In genomic region chr5:84263999-84264398, GRCm38 (mm10) we compare ENCODE assay signal across 22 mouse cellular contexts.
DNase-seq lines count a peak whose midpoint lies in the region; ATAC-seq lines count a peak whose summit lies in the region.
"Had no signal": no experiment of that assay in that cellular context is flagged by ENCODE, and none has a peak within 500 bp of the region (broad histone marks: within the 10 kb centered on the region; RNA-seq: fewer than 3 reads in every experiment).

No protein-coding gene starts in this region.

- no peak overlapping the region for H3K4me3 ChIP-seq in hindbrain, embryonic 13.5 days
- no peak overlapping the region for H3K4me3 ChIP-seq in hindbrain, embryonic 11.5 days (ENCODE audit: low read depth, low read length)
- H3K4me3 ChIP-seq: embryonic facial prominence, embryonic 13.5 days; heart, embryonic 15.5 days; kidney, embryonic 15.5 days; myocyte had no signal

- no peak overlapping the region for H3K9ac ChIP-seq in hindbrain, embryonic 13.5 days
- H3K9ac ChIP-seq in hindbrain, embryonic 11.5 days (ENCODE audit: low read depth, low read length) = no peak overlapping the region
- H3K9ac ChIP-seq: embryonic facial prominence, embryonic 13.5 days; heart, embryonic 15.5 days; kidney, embryonic 15.5 days had no signal

- no peaks in the 10 kb centered on the region for H3K9me3 ChIP-seq in hindbrain, embryonic 13.5 days
- no peaks in the 10 kb centered on the region for H3K9me3 ChIP-seq in hindbrain, embryonic 11.5 days (ENCODE audit: control insufficient read depth, low read length)
- H3K9me3 ChIP-seq: embryonic facial prominence, embryonic 13.5 days; heart, embryonic 15.5 days; kidney, embryonic 15.5 days had no signal

- no peak overlapping the region for H3K4me2 ChIP-seq in hindbrain, embryonic 13.5 days
- H3K4me2 ChIP-seq in hindbrain, embryonic 11.5 days (replicated peaks; ENCODE audit: low read depth, low read length) = no peak overlapping the region
- H3K4me2 ChIP-seq: embryonic facial prominence, embryonic 13.5 days; heart, embryonic 15.5 days; kidney, embryonic 15.5 days; liver, embryonic 11.5 days had no signal

- WGBS in hindbrain, embryonic 13.5 days = 43% methylated on average over 6 of the region's 6 CpGs
- 61% methylated on average over 6 of the region's 6 CpGs for WGBS in hindbrain, embryonic 11.5 days

- H3K27ac ChIP-seq in hindbrain, embryonic 13.5 days = peak overlapping the region; percentile 48; the same call in 1 of the 2 replicates
- no peak overlapping the region; the same call in 1 of the 2 replicates for H3K27ac ChIP-seq in hindbrain, embryonic 11.5 days (ENCODE audit: low read depth, low read length)
- H3K27ac ChIP-seq: embryonic facial prominence, embryonic 13.5 days; heart, embryonic 15.5 days; kidney, embryonic 15.5 days had no signal

- peak; percentile 4 for DNase-seq in embryo, embryonic 10 days (ENCODE audit: low spot score)
- DNase-seq in embryo, embryonic 9.5 days (ENCODE audit: extremely low spot score) = no peak
- no peak for DNase-seq in hindbrain, embryonic 11.5 days (ENCODE audit: low spot score)
- DNase-seq in MN1 (ENCODE audit: low spot score) = peak; percentile 12
- DNase-seq in hindlimb bud, embryonic 11.5 days (ENCODE audit: extremely low spot score, low read depth, low spot score) = peak; percentile 30
- no peak for DNase-seq in kidney, adult 9 months
- no peak for DNase-seq in lung, postnatal 36 days
- DNase-seq: adrenal gland, postnatal 36 days; cerebellum, adult 18-20 months; gastrocnemius, postnatal 36 days; heart, postnatal 4 days; lung, adult 18-20 months; lung, postnatal 14 days; spleen, adult 18-20 months; thymus, postnatal 25 days had no signal

- no peak for ATAC-seq in hindbrain, embryonic 13.5 days (ENCODE audit: low FRiP score)
- ATAC-seq in hindbrain, embryonic 11.5 days (ENCODE audit: low FRiP score) = no peak
- ATAC-seq: intestine, embryonic 16.5 days had no signal

- H3K36me3 ChIP-seq in hindbrain, embryonic 13.5 days = no peaks in the 10 kb centered on the region
- no peaks in the 10 kb centered on the region for H3K36me3 ChIP-seq in hindbrain, embryonic 11.5 days (ENCODE audit: control insufficient read depth, insufficient read depth, low read length)
- H3K36me3 ChIP-seq: embryonic facial prominence, embryonic 13.5 days; heart, embryonic 15.5 days; kidney, embryonic 15.5 days had no signal

- H3K4me1 ChIP-seq in hindbrain, embryonic 13.5 days (replicated peaks) = peaks cover 3% of the 10 kb centered on the region; the same call in 1 of the 2 replicates
- no peaks in the 10 kb centered on the region for H3K4me1 ChIP-seq in hindbrain, embryonic 11.5 days (replicated peaks; ENCODE audit: control insufficient read depth, insufficient read depth, low read length)
- H3K4me1 ChIP-seq: embryonic facial prominence, embryonic 13.5 days; heart, embryonic 15.5 days; kidney, embryonic 15.5 days had no signal

- H3K27me3 ChIP-seq in hindbrain, embryonic 13.5 days = no peaks in the 10 kb centered on the region
- H3K27me3 ChIP-seq in hindbrain, embryonic 11.5 days (ENCODE audit: control insufficient read depth, insufficient read depth, low read length) = no peaks in the 10 kb centered on the region
- H3K27me3 ChIP-seq: embryonic facial prominence, embryonic 13.5 days; heart, embryonic 15.5 days; kidney, embryonic 15.5 days had no signal

Comparison
In these comparisons a context has a peak if more than half of its experiments do, and no peak if none do; other contexts are left out.
1. DNase-seq: peak in embryo, embryonic 10 days (single experiment), MN1 (single experiment) and hindlimb bud, embryonic 11.5 days (single experiment); none in embryo, embryonic 9.5 days (single experiment), hindbrain, embryonic 11.5 days (single experiment), kidney, adult 9 months (single experiment) and lung, postnatal 36 days (single experiment).